Mouse (Mus musculus): ENCODE measurements around the gene Tuba1a.

Tuba1a gene

GRCm38 (mm10) chr15:98954425-98955253 lies 1.1 kb upstream of the Tuba1a start:
- peak; percentile 82 for DNase-seq (ENCODE audit: low spot score)

DNA sequence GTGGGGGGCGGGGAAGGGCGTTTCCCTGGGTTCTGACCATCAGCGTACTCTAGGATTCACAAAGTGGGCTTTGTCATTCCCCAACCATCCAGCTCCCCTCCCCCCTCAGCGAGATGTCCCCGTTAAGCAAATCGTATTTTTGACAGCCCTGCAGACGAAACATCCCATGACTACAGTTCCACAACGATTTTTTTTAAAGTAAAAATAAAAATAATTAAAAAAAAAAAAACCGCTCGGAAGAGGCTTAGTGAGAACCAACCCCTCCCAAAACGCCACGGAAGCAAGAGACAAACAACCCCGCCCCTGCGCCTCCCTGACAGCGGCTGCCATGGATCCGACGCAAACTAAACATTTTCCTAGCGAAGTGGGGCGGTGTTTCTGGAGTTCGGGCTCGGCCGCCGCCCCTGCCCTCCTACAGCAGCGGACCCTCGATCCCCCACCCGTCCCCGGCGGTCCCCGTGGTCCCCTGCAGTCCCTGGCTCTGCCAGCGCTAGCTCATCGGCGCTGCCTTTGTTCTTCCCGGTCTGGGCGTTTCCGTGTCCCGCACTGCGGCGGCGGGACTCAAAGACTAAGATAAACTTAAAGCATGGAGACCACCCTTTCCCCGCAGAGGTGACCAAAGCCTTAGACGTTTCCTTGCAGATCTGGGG lies 627 bp downstream of the Tuba1a start:
- DNase-seq (ENCODE audit: low spot score): peak; percentile 90

DNA sequence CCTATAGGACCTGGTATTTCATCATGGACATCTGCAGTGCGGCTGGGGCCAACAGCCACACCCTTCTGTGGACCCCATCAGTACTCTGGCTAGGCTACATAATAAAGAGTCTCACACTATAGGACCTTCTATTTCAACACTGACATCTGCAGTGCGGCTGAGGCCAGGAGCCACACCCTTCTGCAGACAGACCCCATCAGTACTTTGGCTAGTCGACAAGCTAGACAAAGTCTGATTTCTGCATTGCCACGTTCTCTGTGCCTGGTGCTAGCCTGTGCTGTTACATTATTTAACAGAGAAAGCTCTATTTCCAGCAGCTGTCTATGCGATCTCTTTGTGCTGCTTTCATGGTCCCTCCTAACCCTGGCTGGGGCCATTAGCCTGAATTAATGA lies 1.4 kb downstream of the Tuba1a start:
- peak; percentile 84 for DNase-seq (ENCODE audit: low spot score)

GRCm38 (mm10) chr15:98951122-98952062 lies 2.1 kb downstream of the Tuba1a start:
- DNase-seq (ENCODE audit: low spot score): peak; percentile 82

GRCm38 (mm10) chr15:98949607-98949892 lies 4.0 kb downstream of the Tuba1a start:
- no peak for DNase-seq (ENCODE audit: low spot score)

GRCm38 (mm10) chr15:98948857-98949606 lies 4.5 kb downstream of the Tuba1a start:
- peak; percentile 71 for DNase-seq (ENCODE audit: low spot score)

DNA sequence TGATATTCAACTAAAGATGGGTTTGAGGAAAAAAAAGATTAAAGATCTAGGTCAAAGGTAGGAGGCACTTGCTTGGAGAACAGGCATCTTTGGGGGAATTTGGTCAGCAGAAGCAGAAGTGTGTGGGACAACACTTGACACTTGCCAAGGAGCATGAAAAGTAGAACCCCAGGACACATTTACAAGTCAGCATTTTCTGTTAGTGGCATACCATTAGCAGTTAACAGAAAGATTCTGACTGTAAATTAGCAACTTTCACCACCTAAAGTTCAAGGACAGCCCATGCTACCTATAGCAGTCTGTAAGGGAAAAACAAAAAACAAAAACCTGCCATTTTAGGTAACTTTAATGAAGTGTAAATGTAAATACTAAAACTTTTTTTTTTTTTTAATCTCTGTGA lies 5.1 kb downstream of the Tuba1a start:
- peak; percentile 64 for DNase-seq (ENCODE audit: low spot score)

- peak; percentile 56 for DNase-seq (ENCODE audit: low spot score)
Measured at GRCm38 (mm10) chr15:98947884-98948283, 5.6 kb downstream of the Tuba1a start.

DNA sequence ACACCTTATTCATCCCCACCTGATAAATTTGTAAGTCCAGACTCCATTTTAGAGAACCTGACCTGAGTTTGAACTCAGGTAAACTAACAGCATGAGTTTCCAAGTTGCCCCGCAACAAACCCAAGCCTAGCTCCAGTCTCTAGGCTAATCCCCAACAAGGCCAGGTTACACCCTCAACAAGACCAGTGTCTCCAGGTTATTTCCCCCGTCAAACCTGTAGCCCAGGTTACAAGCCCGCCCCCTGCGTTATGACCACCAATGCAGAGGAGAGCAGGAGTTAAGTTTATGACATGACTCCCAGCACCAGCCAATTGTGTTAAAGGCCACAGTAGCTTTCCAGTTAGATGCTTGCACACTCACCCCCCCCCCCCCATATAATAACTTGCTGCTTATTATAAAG lies 10.4 kb downstream of the Tuba1a start:
- DNase-seq (ENCODE audit: low spot score): no peak

- DNase-seq (ENCODE audit: low spot score): no peak
Measured at GRCm38 (mm10) chr15:98942081-98942480, 11.4 kb downstream of the Tuba1a start.

GRCm38 (mm10) chr15:98941539-98941938 lies 12.0 kb downstream of the Tuba1a start:
- no peak for DNase-seq (ENCODE audit: low spot score)

DNA sequence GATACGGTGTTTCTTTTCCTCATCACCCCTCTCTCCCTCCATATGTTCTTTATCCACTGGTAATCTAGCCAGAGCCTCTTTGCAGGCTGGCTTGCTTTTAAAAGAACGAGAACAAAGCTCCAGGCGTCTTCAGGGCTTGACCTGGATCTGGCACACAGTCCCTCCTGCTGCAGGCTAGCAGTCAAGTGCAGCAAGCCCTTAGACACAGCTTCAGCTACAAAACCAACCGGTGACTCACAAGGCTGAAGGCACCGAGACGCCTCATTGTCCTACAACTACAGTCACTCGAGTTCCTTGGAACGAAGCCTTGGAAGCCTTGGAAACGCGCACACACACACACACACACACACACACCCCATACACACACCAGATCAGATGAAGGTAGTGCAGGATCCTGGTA lies 12.7 kb downstream of the Tuba1a start:
- DNase-seq (ENCODE audit: low spot score): peak; percentile 66

- peak; percentile 97 for DNase-seq (ENCODE audit: low spot score)
Measured at GRCm38 (mm10) chr15:98934217-98934839, 19.2 kb downstream of the Tuba1a start, which contains the start of gene Tuba1b. Tuba1b (minus strand) TSS chr15:98934565.

GRCm38 (mm10) chr15:98933833-98934216 lies 19.7 kb downstream of the Tuba1a start:
- peak; percentile 99 for DNase-seq (ENCODE audit: low spot score)

GRCm38 (mm10) chr15:98933004-98933671 lies 20.4 kb downstream of the Tuba1a start:
- peak; percentile 53 for DNase-seq (ENCODE audit: low spot score)

DNA sequence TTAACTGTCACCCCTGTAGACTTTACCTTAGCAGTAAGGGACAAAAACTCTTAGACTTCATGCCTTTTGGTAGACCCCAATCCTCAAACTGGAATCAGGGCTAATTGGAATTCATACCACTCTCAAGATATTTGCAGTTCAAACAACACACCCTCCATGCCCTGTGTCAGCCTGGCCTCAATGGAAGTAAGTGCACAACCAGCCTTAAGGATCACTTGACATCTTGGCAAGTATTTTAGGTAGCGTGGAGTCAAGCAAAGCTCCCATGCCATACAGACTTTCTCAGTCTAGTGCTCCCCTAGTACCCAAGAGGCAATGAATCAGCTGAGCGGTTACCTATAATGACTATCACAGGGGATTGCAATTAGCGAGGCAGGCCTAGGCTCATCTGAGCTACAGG lies 22.5 kb downstream of the Tuba1a start:
- DNase-seq (ENCODE audit: low spot score): no peak

GRCm38 (mm10) chr15:98930017-98930734 lies 23.3 kb downstream of the Tuba1a start:
- no peak for DNase-seq (ENCODE audit: low spot score)

GRCm38 (mm10) chr15:98928598-98929240 lies 24.8 kb downstream of the Tuba1a start:
- peak; percentile 93 for DNase-seq (ENCODE audit: low spot score)

- no peak for DNase-seq (ENCODE audit: low spot score)
Measured at GRCm38 (mm10) chr15:98927566-98927965, 25.9 kb downstream of the Tuba1a start.

DNA sequence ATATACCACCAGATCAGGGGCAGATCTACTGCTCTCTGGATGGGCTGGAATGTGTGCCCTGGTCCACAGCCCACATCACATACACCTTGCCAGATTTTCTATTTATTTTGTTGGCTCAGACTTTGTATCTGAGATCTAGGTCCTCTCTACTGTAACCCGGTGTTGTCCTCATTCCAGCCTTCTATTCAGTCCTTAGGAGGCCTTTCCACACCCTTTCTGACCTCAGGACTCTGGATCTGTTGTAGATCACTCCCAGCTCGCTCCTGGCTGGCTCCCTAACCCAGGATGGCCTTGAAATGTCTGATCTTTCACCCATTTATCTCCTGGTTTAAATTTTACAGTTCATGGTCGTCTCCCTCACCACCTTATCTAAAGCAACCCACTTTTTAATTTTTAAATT lies 28.8 kb downstream of the Tuba1a start:
- no peak for DNase-seq (ENCODE audit: low spot score)

All from MN1 (cell line).